Mouse (Mus musculus) megakaryocyte, embryonic 14.5 days (primary cell): ENCODE data around the gene Pex6.

Experiments used
- FLI1 ChIP-seq: IDR thresholded peaks from 2 replicates; pipeline ENCODE4 v1.6.1; 2012; ENCODE audit warnings: low read length, inconsistent platforms, mixed read lengths
- GATA1 ChIP-seq: IDR thresholded peaks from 3 replicates; pipeline ENCODE4 v1.6.1; 2012; ENCODE audit warnings: mixed read lengths, low read length, inconsistent platforms, borderline replicate concordance

DNA sequence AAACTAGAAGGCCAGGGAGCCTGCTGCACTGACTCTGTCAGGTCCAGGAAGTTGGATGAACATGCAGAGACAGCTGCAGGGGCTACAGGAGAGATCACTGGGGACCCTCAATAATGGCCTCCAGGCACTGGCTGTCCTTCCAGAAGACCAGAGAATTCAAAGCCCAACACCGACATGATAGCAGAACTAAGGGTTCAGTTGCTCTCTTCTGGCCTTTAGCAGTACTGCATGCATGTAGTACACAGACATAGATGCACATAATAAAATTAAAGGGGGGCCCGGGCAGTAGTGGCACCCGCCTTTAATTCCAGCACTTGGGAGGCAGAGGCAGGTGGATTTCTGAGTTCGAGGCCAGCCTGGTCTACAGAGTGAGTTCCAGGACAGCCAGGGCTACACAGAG is 59.8 kb downstream of the Pex6 start:
- TF ChIP-seq GATA1 (no peak), FLI1 (no peak)
